ENCODE assay signal across 8 mouse cellular contexts in genomic region chr16:5406711-5407110, GRCm38 (mm10).
A peak's percentile ranks its signal among the peaks of the same experiment; 100 is the strongest.
DNase-seq lines count a peak whose midpoint lies in the region; ATAC-seq and TF ChIP-seq lines count a peak whose summit lies in the region.

No protein-coding gene starts in this region.

- peaks cover 2% of the 10 kb centered on the region for H3K4me1 ChIP-seq in thymus, adult 2 months (replicated peaks; ENCODE audit: control insufficient read depth, insufficient read depth, low read length)
- H3K4me1 ChIP-seq in kidney, postnatal 0 days (replicated peaks; ENCODE audit: insufficient read depth, low read length): no peaks in the 10 kb centered on the region
- H3K4me1 ChIP-seq in liver, postnatal 0 days (ENCODE audit: insufficient read depth): no peaks in the 10 kb centered on the region

- no peak overlapping the region for H3K4me3 ChIP-seq in thymus, adult 2 months (ENCODE audit: control insufficient read depth, insufficient read depth, low read length)
- no peak overlapping the region for H3K4me3 ChIP-seq in kidney, postnatal 0 days (replicated peaks; ENCODE audit: low read depth, low read length)
- H3K4me3 ChIP-seq in liver, postnatal 0 days (ENCODE audit: low read depth, low read length): no peak overlapping the region

- H3K9ac ChIP-seq in kidney, postnatal 0 days (ENCODE audit: low read depth, low read length): no peak overlapping the region
- H3K9ac ChIP-seq in liver, postnatal 0 days (replicated peaks): no peak overlapping the region

- no peak for ATAC-seq in kidney, postnatal 0 days (replicated peaks; ENCODE audit: low FRiP score, low read depth)
- ATAC-seq in liver, postnatal 0 days: no peak

- no peak overlapping the region for H3K27ac ChIP-seq in thymus, adult 2 months (ENCODE audit: control insufficient read depth, insufficient read depth, low read length)
- H3K27ac ChIP-seq in kidney, postnatal 0 days: no peak overlapping the region
- no peak overlapping the region for H3K27ac ChIP-seq in liver, postnatal 0 days (ENCODE audit: low read depth)

- TF ChIP-seq EP300 in liver, postnatal 0 days (IDR thresholded peaks at IDR 0.05; ENCODE audit: low read depth): no peak

- no peak overlapping the region for H3K4me2 ChIP-seq in kidney, postnatal 0 days (ENCODE audit: low read length)
- no peak overlapping the region for H3K4me2 ChIP-seq in liver, postnatal 0 days (ENCODE audit: low read depth, low read length)

- TF ChIP-seq CTCF in thymus, adult 2 months (IDR thresholded peaks at IDR 0.05; ENCODE audit: borderline replicate concordance, control insufficient read depth, extremely low read depth, insufficient read depth, low read length, poor library complexity): peak; percentile 88
- peak; percentile 83 for TF ChIP-seq CTCF in kidney, postnatal 0 days (IDR thresholded peaks at IDR 0.05; ENCODE audit: low read depth)
- peak; percentile 76 for TF ChIP-seq CTCF in liver, postnatal 0 days (IDR thresholded peaks at IDR 0.05; ENCODE audit: low read depth)

- DNase-seq in thymus, adult 2 months: peak; percentile 50
- no peak for DNase-seq in thymus, adult 18-20 months
- peak; percentile 54 to 65 for DNase-seq in adrenal gland, postnatal 4 days (ENCODE audit: low spot score in 2 of 2)
- peak; percentile 70 for DNase-seq in forelimb bud, embryonic 11.5 days (ENCODE audit: low read depth, low spot score)
- peak; percentile 83 for DNase-seq in kidney, postnatal 0 days (ENCODE audit: low spot score)
- DNase-seq in liver, postnatal 0 days: peak; percentile 79
- peak; percentile 42 to 63 for DNase-seq in right cerebral cortex, postnatal 10 days (ENCODE audit: low spot score in 2 of 2)
- DNase-seq in MN1 (ENCODE audit: low spot score): no peak

- H3K27me3 ChIP-seq in thymus, adult 2 months (ENCODE audit: control insufficient read depth, insufficient read depth, low read length): no peaks in the 10 kb centered on the region; the same call in 1 of the 2 replicates
- no peaks in the 10 kb centered on the region for H3K27me3 ChIP-seq in kidney, postnatal 0 days (ENCODE audit: insufficient read depth, low read length)
- H3K27me3 ChIP-seq in liver, postnatal 0 days (ENCODE audit: insufficient read depth, low read length): 0 out of 2 replicates have a peak, but pooled peaks cover 3% of the 10 kb centered on the region

- H3K9me3 ChIP-seq in kidney, postnatal 0 days (replicated peaks; ENCODE audit: low read length): no peaks in the 10 kb centered on the region
- no peaks in the 10 kb centered on the region for H3K9me3 ChIP-seq in liver, postnatal 0 days (ENCODE audit: low read length)

- WGBS in thymus, adult 2 months: 2% methylated on average over 11 of the region's 11 CpGs
- WGBS in kidney, postnatal 0 days: 3% methylated on average over 11 of the region's 11 CpGs
- 2% methylated on average over 11 of the region's 11 CpGs for WGBS in liver, postnatal 0 days (ENCODE audit: insufficient replicate concordance)

- TF ChIP-seq POLR2A in thymus, adult 2 months (IDR thresholded peaks at IDR 0.05; ENCODE audit: control insufficient read depth, extremely low read depth, insufficient read depth, low read length, poor library complexity): no peak

- no peaks in the 10 kb centered on the region for H3K36me3 ChIP-seq in thymus, adult 2 months (ENCODE audit: control insufficient read depth, insufficient read depth, low read length)
- no peaks in the 10 kb centered on the region for H3K36me3 ChIP-seq in kidney, postnatal 0 days (ENCODE audit: insufficient read depth, low read length)
- H3K36me3 ChIP-seq in liver, postnatal 0 days (replicated peaks; ENCODE audit: insufficient read depth, low read length): no peaks in the 10 kb centered on the region

Comparison
In these comparisons a context has a peak if more than half of its experiments do, and no peak if none do; other contexts are left out.
1. DNase-seq: peak in thymus, adult 2 months (single experiment), adrenal gland, postnatal 4 days (2 of 2), forelimb bud, embryonic 11.5 days (single experiment), kidney, postnatal 0 days (single experiment), liver, postnatal 0 days (single experiment) and right cerebral cortex, postnatal 10 days (2 of 2); none in thymus, adult 18-20 months (0 of 2) and MN1 (single experiment).
2. Peak in every context shown above with its lines, with median percentiles within 50 percentile points of each other: CTCF ChIP-seq.